Mouse (Mus musculus): ENCODE measurements around the gene Prss53. TPM values are rescaled to one million over a fixed set of nuclear protein-coding genes. Genes with fewer than 3 reads are reported as not detected.

The Prss53 gene
- total and polyA plus RNA-seq, 3 experiments: 0.38 to 0.76 TPM; not detected in 1

- Histone ChIP-seq H3K4me1 (ENCODE audit: insufficient read depth, low read depth, low read length) (peaks cover 76% of the 10 kb centered on the region), H3K36me3 (replicated peaks) (peaks cover 99% of the 10 kb centered on the region), H3K9me3 (replicated peaks) (no peaks in the 10 kb centered on the region), H3K27me3 (ENCODE audit: insufficient read depth, low read length) (no peaks in the 10 kb centered on the region), H3K4me3 (ENCODE audit: low read depth, low read length) (peak overlapping the region; percentile 0; the same call in 1 of the 2 replicates)
- DNase-seq (ENCODE audit: low spot score): no peak
- ATAC-seq (ENCODE audit: extremely low read depth, insufficient number of reproducible peaks, low FRiP score, poor library complexity, severe bottlenecking): no peak
- no peak for TF ChIP-seq CTCF (IDR thresholded peaks at IDR 0.05; ENCODE audit: low read depth, low read length)
- no peak for TF ChIP-seq GATA1 (IDR thresholded peaks at IDR 0.05; ENCODE audit: borderline replicate concordance, low read length)
- no peak for TF ChIP-seq TAL1 (conservative IDR thresholded peaks at IDR 0.05; ENCODE audit: low read depth, low read length)
- no peak for TF ChIP-seq POLR2AphosphoS5 (IDR thresholded peaks at IDR 0.05; ENCODE audit: insufficient replicate concordance, low read depth, low read length)
- TF ChIP-seq GATA2 (IDR thresholded peaks at IDR 0.05; ENCODE audit: borderline replicate concordance, low read depth, low read length): no peak
These were observed 4.2 kb downstream of the Prss53 start for GRCm38 (mm10) chr7:127886551-127886950.

GRCm38 (mm10) chr7:127885951-127886350 is 4.8 kb downstream of the Prss53 start:
- H3K4me1 ChIP-seq (ENCODE audit: insufficient read depth, low read depth, low read length): peaks cover 82% of the 10 kb centered on the region
- H3K36me3 ChIP-seq (replicated peaks): peaks cover 99% of the 10 kb centered on the region
- peaks cover 6% of the 10 kb centered on the region for H3K9me3 ChIP-seq (replicated peaks)
- no peak for TF ChIP-seq GATA1 (IDR thresholded peaks at IDR 0.05; ENCODE audit: borderline replicate concordance, low read length)
- no peak for TF ChIP-seq CTCF (IDR thresholded peaks at IDR 0.05; ENCODE audit: low read depth, low read length)
- TF ChIP-seq TAL1 (conservative IDR thresholded peaks at IDR 0.05; ENCODE audit: low read depth, low read length): no peak
- TF ChIP-seq GATA2 (IDR thresholded peaks at IDR 0.05; ENCODE audit: borderline replicate concordance, low read depth, low read length): no peak
- no peak for TF ChIP-seq POLR2AphosphoS5 (IDR thresholded peaks at IDR 0.05; ENCODE audit: insufficient replicate concordance, low read depth, low read length)
- ATAC-seq (ENCODE audit: extremely low read depth, insufficient number of reproducible peaks, low FRiP score, poor library complexity, severe bottlenecking): peak; percentile 22
- DNase-seq (ENCODE audit: low spot score): peak; percentile 53
- no peaks in the 10 kb centered on the region for H3K27me3 ChIP-seq (ENCODE audit: insufficient read depth, low read length)
- H3K4me3 ChIP-seq (ENCODE audit: low read depth, low read length): no peak overlapping the region; the same call in 1 of the 2 replicates

GRCm38 (mm10) chr7:127880431-127880830 is 10.3 kb downstream of the Prss53 start:
- TF ChIP-seq TAL1 (conservative IDR thresholded peaks at IDR 0.05; ENCODE audit: low read depth, low read length) (no peak), GATA2 (IDR thresholded peaks at IDR 0.05; ENCODE audit: borderline replicate concordance, low read depth, low read length) (no peak), CTCF (IDR thresholded peaks at IDR 0.05; ENCODE audit: low read depth, low read length) (no peak), POLR2AphosphoS5 (IDR thresholded peaks at IDR 0.05; ENCODE audit: insufficient replicate concordance, low read depth, low read length) (no peak), GATA1 (IDR thresholded peaks at IDR 0.05; ENCODE audit: borderline replicate concordance, low read length) (no peak)
- ATAC-seq (ENCODE audit: extremely low read depth, insufficient number of reproducible peaks, low FRiP score, poor library complexity, severe bottlenecking) (no peak), DNase-seq (ENCODE audit: low spot score) (no peak)
- Histone ChIP-seq H3K27me3 (ENCODE audit: insufficient read depth, low read length) (no peaks in the 10 kb centered on the region), H3K4me1 (ENCODE audit: insufficient read depth, low read depth, low read length) (peaks cover 76% of the 10 kb centered on the region), H3K9me3 (replicated peaks) (peaks cover 32% of the 10 kb centered on the region), H3K36me3 (replicated peaks) (peaks cover 78% of the 10 kb centered on the region), H3K4me3 (ENCODE audit: low read depth, low read length) (no peak overlapping the region)

GRCm38 (mm10) chr7:127879301-127879700 is 11.5 kb downstream of the Prss53 start:
- Histone ChIP-seq H3K36me3 (replicated peaks) (peaks cover 69% of the 10 kb centered on the region), H3K9me3 (replicated peaks) (peaks cover 32% of the 10 kb centered on the region), H3K4me1 (ENCODE audit: insufficient read depth, low read depth, low read length) (peaks cover 76% of the 10 kb centered on the region), H3K4me3 (ENCODE audit: low read depth, low read length) (no peak overlapping the region), H3K27me3 (ENCODE audit: insufficient read depth, low read length) (no peaks in the 10 kb centered on the region)
- DNase-seq (ENCODE audit: low spot score): no peak
- TF ChIP-seq CTCF (IDR thresholded peaks at IDR 0.05; ENCODE audit: low read depth, low read length): no peak
- no peak for TF ChIP-seq POLR2AphosphoS5 (IDR thresholded peaks at IDR 0.05; ENCODE audit: insufficient replicate concordance, low read depth, low read length)
- no peak for TF ChIP-seq TAL1 (conservative IDR thresholded peaks at IDR 0.05; ENCODE audit: low read depth, low read length)
- TF ChIP-seq GATA2 (IDR thresholded peaks at IDR 0.05; ENCODE audit: borderline replicate concordance, low read depth, low read length): no peak
- no peak for TF ChIP-seq GATA1 (IDR thresholded peaks at IDR 0.05; ENCODE audit: borderline replicate concordance, low read length)
- ATAC-seq (ENCODE audit: extremely low read depth, insufficient number of reproducible peaks, low FRiP score, poor library complexity, severe bottlenecking): no peak

GRCm38 (mm10) chr7:127876467-127877348 is 14.1 kb downstream of the Prss53 start, which contains the start of gene Zfp668:
TSS of gene Zfp668 (minus strand) at chr7:127876828.
- H3K4me3 ChIP-seq (ENCODE audit: low read depth, low read length): peak within 1 kb of the TSS; percentile 92
- DNase-seq (ENCODE audit: low spot score) (peak; percentile 85), ATAC-seq (ENCODE audit: extremely low read depth, insufficient number of reproducible peaks, low FRiP score, poor library complexity, severe bottlenecking) (peak; percentile 46)
- TF ChIP-seq CTCF (IDR thresholded peaks at IDR 0.05; ENCODE audit: low read depth, low read length) (no peak), TAL1 (conservative IDR thresholded peaks at IDR 0.05; ENCODE audit: low read depth, low read length) (no peak), POLR2AphosphoS5 (IDR thresholded peaks at IDR 0.05; ENCODE audit: insufficient replicate concordance, low read depth, low read length) (0 out of 2 replicates have a peak, but pooled peaks have one; percentile 30), GATA2 (IDR thresholded peaks at IDR 0.05; ENCODE audit: borderline replicate concordance, low read depth, low read length) (no peak), GATA1 (IDR thresholded peaks at IDR 0.05; ENCODE audit: borderline replicate concordance, low read length) (no peak)
- peaks cover 72% of the 10 kb centered on the region for H3K4me1 ChIP-seq (ENCODE audit: insufficient read depth, low read depth, low read length)
- peaks cover 32% of the 10 kb centered on the region for H3K9me3 ChIP-seq (replicated peaks)
- no peaks in the 10 kb centered on the region for H3K27me3 ChIP-seq (ENCODE audit: insufficient read depth, low read length)
- H3K36me3 ChIP-seq (replicated peaks): peaks cover 65% of the 10 kb centered on the region

GRCm38 (mm10) chr7:127876041-127876466 is 14.7 kb downstream of the Prss53 start, which contains the start of gene Zfp646:
TSS of gene Zfp646 (plus strand) at chr7:127876221.
- peaks cover 63% of the 10 kb centered on the region for H3K36me3 ChIP-seq (replicated peaks)
- peak within 1 kb of the TSS; percentile 92 for H3K4me3 ChIP-seq (ENCODE audit: low read depth, low read length)
- peaks cover 68% of the 10 kb centered on the region for H3K4me1 ChIP-seq (ENCODE audit: insufficient read depth, low read depth, low read length)
- no peak for ATAC-seq (ENCODE audit: extremely low read depth, insufficient number of reproducible peaks, low FRiP score, poor library complexity, severe bottlenecking)
- H3K9me3 ChIP-seq (replicated peaks): peaks cover 28% of the 10 kb centered on the region
- DNase-seq (ENCODE audit: low spot score): peak; percentile 92
- no peak for TF ChIP-seq GATA1 (IDR thresholded peaks at IDR 0.05; ENCODE audit: borderline replicate concordance, low read length)
- TF ChIP-seq TAL1 (conservative IDR thresholded peaks at IDR 0.05; ENCODE audit: low read depth, low read length): no peak
- no peak for TF ChIP-seq CTCF (IDR thresholded peaks at IDR 0.05; ENCODE audit: low read depth, low read length)
- TF ChIP-seq POLR2AphosphoS5 (IDR thresholded peaks at IDR 0.05; ENCODE audit: insufficient replicate concordance, low read depth, low read length): no peak
- TF ChIP-seq GATA2 (IDR thresholded peaks at IDR 0.05; ENCODE audit: borderline replicate concordance, low read depth, low read length): no peak
- H3K27me3 ChIP-seq (ENCODE audit: insufficient read depth, low read length): no peaks in the 10 kb centered on the region
